Mouse (Mus musculus): Measurements from ENCODE around the gene Apela.
"Not testable (repeated sequence)": the region's sequence is repeated elsewhere in the genome, so short reads cannot be mapped to it uniquely, and the experiment has no call there.

Apela gene

GRCm38 (mm10) chr8:65028959-65029686, 8.0 kb downstream of the Apela start:
- peak; percentile 73 for DNase-seq (ENCODE audit: low read depth, low spot score)

- DNase-seq (ENCODE audit: low read depth, low spot score): peak; percentile 81
Observed at GRCm38 (mm10) chr8:65022485-65022884, 14.7 kb downstream of the Apela start.

DNA sequence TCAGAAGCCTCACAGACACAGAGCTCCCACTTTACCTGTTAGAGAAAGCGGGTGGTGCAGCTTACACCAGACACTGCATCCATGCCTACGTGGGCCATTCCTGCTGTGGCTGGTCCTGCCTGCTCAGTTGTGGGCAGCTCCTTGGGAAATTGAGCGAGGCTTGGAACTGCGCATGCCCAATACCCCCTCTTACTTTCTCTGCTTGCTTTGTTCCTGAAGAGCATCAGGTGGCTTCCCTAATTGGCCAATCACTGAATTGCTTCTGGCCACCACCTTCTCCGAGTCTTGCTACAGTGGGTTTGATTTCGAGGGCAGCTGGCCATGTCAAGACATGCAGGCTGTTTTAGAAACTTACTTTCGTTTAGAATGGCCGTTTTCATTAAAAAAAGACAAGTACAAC, 18.7 kb downstream of the Apela start, which contains the start of the genes Trim61 and Trim60:
Gene Trim61 (minus strand): TSS at position 101 of the 400 bp plus-strand sequence.
Gene Trim60 (minus strand): TSS at position 162 of the 400 bp plus-strand sequence.
- no peak for DNase-seq (ENCODE audit: low read depth, low spot score)

GRCm38 (mm10) chr8:65007616-65008015, 29.5 kb downstream of the Apela start:
- not testable (repeated sequence) for DNase-seq (ENCODE audit: low read depth, low spot score)

- DNase-seq (ENCODE audit: low read depth, low spot score): no peak
Observed at GRCm38 (mm10) chr8:64998806-64999365, 38.2 kb downstream of the Apela start.

DNA sequence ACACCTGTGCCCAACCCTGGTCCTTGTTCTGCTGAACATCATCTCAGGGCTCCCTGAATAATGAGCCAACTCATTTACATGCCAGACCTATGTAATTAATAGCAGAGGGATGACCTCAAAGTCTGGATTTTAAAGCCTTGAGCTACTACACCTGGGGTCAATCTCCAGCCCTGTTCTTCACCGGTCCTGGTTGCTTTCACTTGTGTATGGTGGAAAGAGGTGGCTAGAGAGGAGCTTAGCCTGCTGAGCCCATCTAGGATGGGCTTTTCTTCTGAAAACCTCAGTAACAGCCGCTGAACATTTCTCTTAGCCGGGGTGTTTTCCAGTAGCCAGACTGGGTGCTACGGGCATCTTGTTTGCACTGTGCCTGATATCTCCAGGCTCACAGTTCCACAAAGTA, 49.4 kb downstream of the Apela start, which contains the start of gene Trim75:
Gene Trim75 (minus strand): TSS at position 101 of the 400 bp plus-strand sequence.
- no peak for DNase-seq (ENCODE audit: low read depth, low spot score)

GRCm38 (mm10) chr8:64983150-64983897, 53.8 kb downstream of the Apela start:
- peak; percentile 47 for DNase-seq (ENCODE audit: low read depth, low spot score)
